Mouse (Mus musculus) liver, postnatal 0 days (tissue): ENCODE data around the gene Pck2.

ENCODE experiments used
- CTCF ChIP-seq: sonication (generic); IDR thresholded peaks from 2 replicates; pipeline ENCODE4 v1.5.1; 2016; ENCODE audit warnings: antibody characterized with exemption, low read depth
- EP300 ChIP-seq: IDR thresholded peaks from 2 replicates; pipeline ENCODE4 v1.6.1; 2016; ENCODE audit warnings: antibody characterized with exemption, low read depth, mild to moderate bottlenecking

DNA sequence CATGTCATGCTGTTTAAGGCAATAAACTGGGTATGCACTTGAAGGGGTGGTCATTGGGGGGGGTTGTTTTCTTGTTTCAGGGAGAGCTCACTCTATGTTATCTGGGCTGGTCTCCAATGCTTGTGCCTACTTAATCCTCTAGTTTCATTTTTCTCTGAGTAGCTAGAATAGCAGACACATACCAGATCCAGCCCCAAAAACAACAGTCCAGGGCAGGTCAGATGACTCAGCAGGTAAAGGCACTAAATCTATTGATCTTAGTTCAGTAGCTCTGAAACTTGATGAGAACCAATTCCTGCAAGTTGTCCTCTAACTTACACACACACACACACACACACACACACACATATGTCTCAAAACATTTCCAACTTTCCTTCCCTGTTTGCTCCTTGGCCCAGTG is 31.7 kb downstream of the Pck2 start:
- TF ChIP-seq CTCF (no peak), EP300 (no peak)
